ENCODE assay signal across 10 mouse cellular contexts in the genomic region with DNA sequence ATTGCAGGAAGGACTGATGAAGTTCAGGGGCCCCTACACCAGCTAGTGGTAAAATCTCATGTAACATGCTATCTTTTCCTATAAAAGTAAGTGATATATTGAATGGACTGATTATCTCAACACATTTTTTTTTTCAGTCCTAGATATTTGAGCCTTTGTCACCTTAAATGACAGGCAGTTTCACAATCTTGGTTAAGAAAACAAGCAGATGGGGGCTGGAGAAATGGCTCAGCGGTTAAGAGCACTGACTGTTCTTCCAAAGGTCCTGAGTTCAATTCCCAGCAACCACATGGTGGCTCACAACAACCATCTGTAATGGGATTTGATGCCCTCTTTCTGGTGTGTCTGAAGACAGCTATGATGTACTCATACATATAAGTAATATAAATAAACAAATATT. TPM values are rescaled to one million over a fixed set of nuclear protein-coding genes. Genes with fewer than 3 reads are reported as not detected.
DNase-seq lines count a peak whose midpoint lies in the region; ATAC-seq and TF ChIP-seq lines count a peak whose summit lies in the region.
"Had no signal": no experiment of that assay in that cellular context is flagged by ENCODE, and none has a peak within 500 bp of the region (broad histone marks: within the 10 kb centered on the region; RNA-seq: fewer than 3 reads in every experiment).

No protein-coding gene starts in this region.

- H3K27me3 ChIP-seq in kidney, embryonic 16.5 days (ENCODE audit: insufficient read depth, low read length), result no peaks in the 10 kb centered on the region
- no peaks in the 10 kb centered on the region for H3K27me3 ChIP-seq in intestine, embryonic 16.5 days (replicated peaks; ENCODE audit: control insufficient read depth, insufficient read depth, low read length)
- no peaks in the 10 kb centered on the region for H3K27me3 ChIP-seq in midbrain, postnatal 0 days (ENCODE audit: insufficient read depth, low read length)

- H3K27ac ChIP-seq in kidney, embryonic 16.5 days (ENCODE audit: low read length), result no peak overlapping the region
- H3K27ac ChIP-seq in embryonic fibroblast, embryonic 13.5 days (ENCODE audit: insufficient read depth, low read length), result no peak overlapping the region
- peak overlapping the region; percentile 85; the same call in 1 of the 2 replicates for H3K27ac ChIP-seq in intestine, embryonic 16.5 days (ENCODE audit: low read length)
- H3K27ac ChIP-seq in midbrain, postnatal 0 days (ENCODE audit: low read depth, low read length), result no peak overlapping the region

- no peak overlapping the region for H3K9ac ChIP-seq in kidney, embryonic 16.5 days (replicated peaks; ENCODE audit: low read length)
- peak overlapping the region; percentile 87; the same call in 1 of the 2 replicates for H3K9ac ChIP-seq in intestine, embryonic 16.5 days (ENCODE audit: low read depth, low read length)
- no peak overlapping the region for H3K9ac ChIP-seq in midbrain, postnatal 0 days (replicated peaks; ENCODE audit: low read length, poor library complexity, severe bottlenecking)

- peak overlapping the region; percentile 91; the same call in 1 of the 2 replicates for H3K4me3 ChIP-seq in kidney, embryonic 16.5 days (ENCODE audit: low read length)
- peak overlapping the region; percentile 95; the same call in 1 of the 2 replicates for H3K4me3 ChIP-seq in embryonic fibroblast, embryonic 13.5 days (ENCODE audit: insufficient read depth, low read length)
- peak overlapping the region; percentile 96; the same call in 1 of the 2 replicates for H3K4me3 ChIP-seq in intestine, embryonic 16.5 days (ENCODE audit: low read length)
- H3K4me3 ChIP-seq in midbrain, postnatal 0 days (ENCODE audit: low read depth, low read length), result peak overlapping the region; percentile 57

- TF ChIP-seq POLR2A in embryonic fibroblast, embryonic 13.5 days (IDR thresholded peaks at IDR 0.05; ENCODE audit: low read depth, low read length), result no peak

- no peaks in the 10 kb centered on the region for H3K9me3 ChIP-seq in kidney, embryonic 16.5 days (ENCODE audit: low read length)
- no peaks in the 10 kb centered on the region for H3K9me3 ChIP-seq in intestine, embryonic 16.5 days (ENCODE audit: control insufficient read depth, low read length)
- no peaks in the 10 kb centered on the region for H3K9me3 ChIP-seq in midbrain, postnatal 0 days (ENCODE audit: low read length)
- H3K9me3 ChIP-seq: G1E had no signal

- no peak for TF ChIP-seq CTCF in embryonic fibroblast, embryonic 13.5 days (IDR thresholded peaks at IDR 0.05; ENCODE audit: borderline replicate concordance, insufficient read depth, low read length)
- no peak for TF ChIP-seq CTCF in midbrain, postnatal 0 days (IDR thresholded peaks at IDR 0.05)

- ATAC-seq in kidney, embryonic 16.5 days (ENCODE audit: low FRiP score, low TSS enrichment), result no peak
- no peak for ATAC-seq in intestine, embryonic 16.5 days
- no peak for ATAC-seq in midbrain, postnatal 0 days (ENCODE audit: low FRiP score)
- no peak for ATAC-seq in frontal cortex, adult (ENCODE audit: low TSS enrichment)

- DNase-seq in kidney, adult 11 months, result no peak
- no peak for DNase-seq in midbrain, postnatal 0 days (ENCODE audit: low spot score)
- no peak for DNase-seq in embryo, embryonic 9.5 days (ENCODE audit: extremely low spot score)
- DNase-seq in thymus, adult 18-20 months, result no peak
- DNase-seq: gastrocnemius, postnatal 14 days had no signal

- 72% methylated on average over 1 of the region's 1 CpGs for WGBS in kidney, embryonic 16.5 days
- WGBS in intestine, embryonic 16.5 days, result 74% methylated on average over 1 of the region's 1 CpGs
- WGBS in midbrain, postnatal 0 days, result 93% methylated on average over 1 of the region's 1 CpGs

- peaks cover 17% of the 10 kb centered on the region for H3K36me3 ChIP-seq in kidney, embryonic 16.5 days (ENCODE audit: insufficient read depth, low read length)
- H3K36me3 ChIP-seq in intestine, embryonic 16.5 days (ENCODE audit: control insufficient read depth, insufficient read depth, low read length), result 0 out of 2 replicates have a peak, but pooled peaks cover 10% of the 10 kb centered on the region
- peaks cover 9% of the 10 kb centered on the region; the same call in 1 of the 2 replicates for H3K36me3 ChIP-seq in midbrain, postnatal 0 days (ENCODE audit: insufficient read depth, low read length)

- peak overlapping the region; percentile 96 for H3K4me2 ChIP-seq in kidney, embryonic 16.5 days (replicated peaks; ENCODE audit: low read depth, low read length)
- peak overlapping the region; percentile 83 for H3K4me2 ChIP-seq in intestine, embryonic 16.5 days (ENCODE audit: low read depth, low read length)
- H3K4me2 ChIP-seq in midbrain, postnatal 0 days (ENCODE audit: low read depth, low read length, poor library complexity, severe bottlenecking), result 0 out of 2 replicates have a peak overlapping the region, but pooled peaks have one; percentile 87

- H3K4me1 ChIP-seq in kidney, embryonic 16.5 days (ENCODE audit: insufficient read depth, low read length), result peaks cover 5% of the 10 kb centered on the region
- H3K4me1 ChIP-seq in embryonic fibroblast, embryonic 13.5 days (ENCODE audit: control insufficient read depth, insufficient read depth, low read length), result 0 out of 2 replicates have a peak, but pooled peaks cover 3% of the 10 kb centered on the region
- H3K4me1 ChIP-seq in intestine, embryonic 16.5 days (ENCODE audit: control insufficient read depth, insufficient read depth, low read length), result peaks cover 19% of the 10 kb centered on the region
- H3K4me1 ChIP-seq in midbrain, postnatal 0 days (ENCODE audit: insufficient read depth, low read length), result peaks cover 5% of the 10 kb centered on the region; the same call in 1 of the 2 replicates

RNA-seq across cellular contexts. Expression of a gene that starts 1.7 kb away (rescaled TPM):
- polyA plus RNA-seq in kidney, embryonic 16.5 days (2015; fragmentation: Nextera tagmentation; extraction: Ambion mirVana), result 89.1 and 89.4 TPM in 2 replicates
- polyA plus RNA-seq in embryonic fibroblast, embryonic 13.5 days (2011; ENCODE audit: insufficient read length, low read depth, missing spikeins), result 90.2 and 92.2 TPM in 2 replicates
- polyA plus RNA-seq in intestine, embryonic 16.5 days (2015; fragmentation: Nextera tagmentation; extraction: Ambion mirVana), result 214 and 254 TPM in 2 replicates
- 37.8 and 38.8 TPM in 2 replicates for total RNA-seq in midbrain, postnatal 0 days (2014; rRNA removed)
- 92.7 and 93.7 TPM in 2 replicates for polyA plus RNA-seq in midbrain, postnatal 0 days (2015; fragmentation: Nextera tagmentation; extraction: Ambion mirVana)

RNA-seq across cellular contexts. Expression of a gene that starts 24.1 kb away (rescaled TPM):
- 86.5 and 93.2 TPM in 2 replicates for polyA plus RNA-seq in kidney, embryonic 16.5 days (2015; fragmentation: Nextera tagmentation; extraction: Ambion mirVana)
- polyA plus RNA-seq in embryonic fibroblast, embryonic 13.5 days (2011; ENCODE audit: insufficient read length, low read depth, missing spikeins), result 19.5 and 24.1 TPM in 2 replicates
- 147 and 165 TPM in 2 replicates for polyA plus RNA-seq in intestine, embryonic 16.5 days (2015; fragmentation: Nextera tagmentation; extraction: Ambion mirVana)
- 26.9 and 33.0 TPM in 2 replicates for total RNA-seq in midbrain, postnatal 0 days (2014; rRNA removed)
- polyA plus RNA-seq in midbrain, postnatal 0 days (2015; fragmentation: Nextera tagmentation; extraction: Ambion mirVana), result 54.1 and 58.9 TPM in 2 replicates

RNA-seq across cellular contexts. Expression of a gene that starts 27.0 kb away (rescaled TPM):
- 1.0 and 1.1 TPM in 2 replicates for polyA plus RNA-seq in kidney, embryonic 16.5 days (2015; fragmentation: Nextera tagmentation; extraction: Ambion mirVana)
- not detected in 2 replicates for polyA plus RNA-seq in embryonic fibroblast, embryonic 13.5 days (2011; ENCODE audit: insufficient read length, low read depth, missing spikeins)
- polyA plus RNA-seq in intestine, embryonic 16.5 days (2015; fragmentation: Nextera tagmentation; extraction: Ambion mirVana), result 0.43 and 0.66 TPM in 2 replicates
- 0.19 and 0.55 TPM in 2 replicates for total RNA-seq in midbrain, postnatal 0 days (2014; rRNA removed)
- 0.04 and 0.17 TPM in 2 replicates for polyA plus RNA-seq in midbrain, postnatal 0 days (2015; fragmentation: Nextera tagmentation; extraction: Ambion mirVana)

RNA-seq across cellular contexts. Expression of a gene that starts 41.3 kb away (rescaled TPM):
- 40.6 and 40.7 TPM in 2 replicates for polyA plus RNA-seq in kidney, embryonic 16.5 days (2015; fragmentation: Nextera tagmentation; extraction: Ambion mirVana)
- polyA plus RNA-seq in embryonic fibroblast, embryonic 13.5 days (2011; ENCODE audit: insufficient read length, low read depth, missing spikeins), result 12.7 and 18.0 TPM in 2 replicates
- polyA plus RNA-seq in intestine, embryonic 16.5 days (2015; fragmentation: Nextera tagmentation; extraction: Ambion mirVana), result 127 and 130 TPM in 2 replicates
- total RNA-seq in midbrain, postnatal 0 days (2014; rRNA removed), result 33.5 and 47.5 TPM in 2 replicates
- polyA plus RNA-seq in midbrain, postnatal 0 days (2015; fragmentation: Nextera tagmentation; extraction: Ambion mirVana), result 36.7 and 41.6 TPM in 2 replicates

RNA-seq across cellular contexts. Expression of a gene that starts 48.5 kb away (rescaled TPM):
- 211 and 212 TPM in 2 replicates for polyA plus RNA-seq in kidney, embryonic 16.5 days (2015; fragmentation: Nextera tagmentation; extraction: Ambion mirVana)
- polyA plus RNA-seq in embryonic fibroblast, embryonic 13.5 days (2011; ENCODE audit: insufficient read length, low read depth, missing spikeins), result 127 and 164 TPM in 2 replicates
- 165 and 171 TPM in 2 replicates for polyA plus RNA-seq in intestine, embryonic 16.5 days (2015; fragmentation: Nextera tagmentation; extraction: Ambion mirVana)
- total RNA-seq in midbrain, postnatal 0 days (2014; rRNA removed), result 52.6 and 64.4 TPM in 2 replicates
- polyA plus RNA-seq in midbrain, postnatal 0 days (2015; fragmentation: Nextera tagmentation; extraction: Ambion mirVana), result 67.6 and 72.6 TPM in 2 replicates
